8 mouse cellular contexts compared by ENCODE assay signal in genomic region chr12:84772726-84773441, GRCm38 (mm10). TPM values are rescaled to one million over a fixed set of nuclear protein-coding genes. Genes with fewer than 3 reads are reported as not detected.
DNase-seq lines count a peak whose midpoint lies in the region; ATAC-seq and TF ChIP-seq lines count a peak whose summit lies in the region.

Gene Npc2, minus strand, starts transcription at chr12:84773152.
Gene Isca2, plus strand, starts transcription at chr12:84773251.

- ATAC-seq in common myeloid progenitor, adult 5-6 weeks (replicated peaks; ENCODE audit: low read depth, poor library complexity, severe bottlenecking): peak; percentile 95
- peak; percentile 99 for ATAC-seq in hindbrain, postnatal 0 days
- peak; percentile 95 for ATAC-seq in megakaryocyte, adult 5-6 weeks (ENCODE audit: poor library complexity, severe bottlenecking)

- H3K27ac ChIP-seq in gastrocnemius, adult 2 months: peak within 1 kb of the TSS; percentile 96
- peak within 1 kb of the TSS; percentile 84 for H3K27ac ChIP-seq in hindbrain, postnatal 0 days
- peak within 1 kb of the TSS; percentile 89 for H3K27ac ChIP-seq in left cerebral cortex, adult 2 months

- under 1% methylated on average over 47 of the region's 50 CpGs for WGBS in hindbrain, postnatal 0 days

- intact Hi-C loops in gastrocnemius, adult 2 months (cut with DNase I): no loop called here
- intact Hi-C loops in left cerebral cortex, adult 2 months (cut with DNase I): no loop called here

- H3K9me3 ChIP-seq in hindbrain, postnatal 0 days (ENCODE audit: low read length): no peaks in the 10 kb centered on the region

- H3K4me1 ChIP-seq in hindbrain, postnatal 0 days (ENCODE audit: insufficient read depth, low read length): peaks cover 17% of the 10 kb centered on the region; the same call in 1 of the 2 replicates

- peak; percentile 100 for DNase-seq in ZHBTc4 (ENCODE audit: low read depth, low spot score)
- DNase-seq in gastrocnemius, adult 2 months: peak; percentile 99
- DNase-seq in hindbrain, postnatal 0 days (ENCODE audit: low spot score): peak; percentile 100
- peak; percentile 94 to 96 for DNase-seq in left cerebral cortex, adult 2 months (ENCODE audit: extremely low spot score in 1 of 2, low spot score in 2 of 2)
- peak; percentile 94 to 96 for DNase-seq in right cerebral cortex, adult 2 months (ENCODE audit: low spot score in 2 of 2)
- DNase-seq in urinary bladder, postnatal 14 days (ENCODE audit: low spot score): peak; percentile 98

- H3K4me2 ChIP-seq in hindbrain, postnatal 0 days (ENCODE audit: low read depth, low read length): peak within 1 kb of the TSS; percentile 94

- no peaks in the 10 kb centered on the region for H3K36me3 ChIP-seq in hindbrain, postnatal 0 days (ENCODE audit: insufficient read depth, low read length)

- H3K4me3 ChIP-seq in gastrocnemius, adult 2 months: peak within 1 kb of the TSS; percentile 81
- H3K4me3 ChIP-seq in hindbrain, postnatal 0 days (ENCODE audit: low read length): peak within 1 kb of the TSS; percentile 79
- H3K4me3 ChIP-seq in left cerebral cortex, adult 2 months: peak within 1 kb of the TSS; percentile 70

- TF ChIP-seq CTCF in gastrocnemius, adult 2 months (IDR thresholded peaks at IDR 0.05): no peak
- TF ChIP-seq CTCF in hindbrain, postnatal 0 days (IDR thresholded peaks at IDR 0.05; ENCODE audit: low read depth): no peak
- TF ChIP-seq CTCF in left cerebral cortex, adult 2 months (IDR thresholded peaks at IDR 0.05): no peak; the same call in 1 of the 2 replicates

- no peaks in the 10 kb centered on the region for H3K27me3 ChIP-seq in hindbrain, postnatal 0 days (ENCODE audit: insufficient read depth, low read length)

- peak within 1 kb of the TSS; percentile 76 for H3K9ac ChIP-seq in hindbrain, postnatal 0 days (replicated peaks; ENCODE audit: low read length)

RNA-seq across cellular contexts. Expression of gene Npc2, which starts in this region (rescaled TPM):
- 46.6 and 49.1 TPM in 2 replicates for total RNA-seq in common myeloid progenitor, adult 5-6 weeks (2017)
- total RNA-seq in gastrocnemius, adult 2 months (2021): 10 to 100 TPM; 13.2 to 18.0 TPM
- total RNA-seq in hindbrain, postnatal 0 days (2014; rRNA removed): 39.2 and 39.5 TPM in 2 replicates
- polyA plus RNA-seq in hindbrain, postnatal 0 days (2015; fragmentation: Nextera tagmentation; extraction: Ambion mirVana): 55.4 and 57.5 TPM in 2 replicates
- 10 to 100 TPM; 25.6 to 26.4 TPM for total RNA-seq in left cerebral cortex, adult 2 months (2021)
- total RNA-seq in megakaryocyte, adult 5-6 weeks (2015): 269 and 281 TPM in 2 replicates
- total RNA-seq in megakaryocyte, adult 5-6 weeks (2017): 190 and 192 TPM in 2 replicates

RNA-seq across cellular contexts. Expression of gene Isca2, which starts in this region (rescaled TPM):
- total RNA-seq in common myeloid progenitor, adult 5-6 weeks (2017): 59.2 and 61.6 TPM in 2 replicates
- 10 to 100 TPM; 39.3 to 53.3 TPM for total RNA-seq in gastrocnemius, adult 2 months (2021)
- total RNA-seq in hindbrain, postnatal 0 days (2014; rRNA removed): 61.1 and 102 TPM in 2 replicates
- 133 and 138 TPM in 2 replicates for polyA plus RNA-seq in hindbrain, postnatal 0 days (2015; fragmentation: Nextera tagmentation; extraction: Ambion mirVana)
- total RNA-seq in left cerebral cortex, adult 2 months (2021): 10 to 100 TPM; 55.9 to 57.7 TPM
- 88.9 and 93.6 TPM in 2 replicates for total RNA-seq in megakaryocyte, adult 5-6 weeks (2015)
- total RNA-seq in megakaryocyte, adult 5-6 weeks (2017): 43.9 and 45.8 TPM in 2 replicates

Comparison
In these comparisons a context has a peak if more than half of its experiments do, and no peak if none do; other contexts are left out.
1. Peak in every context shown above with its lines: DNase-seq, ATAC-seq, H3K4me3 ChIP-seq and H3K27ac ChIP-seq.